Mouse (Mus musculus) erythroblast, embryonic 14.5 days (primary cell): ENCODE results near the gene Otos. TPM values are rescaled to one million over a fixed set of nuclear protein-coding genes. Genes with fewer than 3 reads are reported as not detected.

Experiments used
- H3K27me3 ChIP-seq: 2 replicates; pipeline ENCODE4 v1.6.1; 2012; ENCODE audit warnings: inconsistent platforms; ENCODE audit not compliant: control insufficient read depth
- H3K36me3 ChIP-seq: 2 replicates; pipeline ENCODE4 v1.6.1; 2012; ENCODE audit warnings: mild to moderate bottlenecking, inconsistent platforms; ENCODE audit not compliant: control insufficient read depth
- H3K4me1 ChIP-seq: 2 replicates; pipeline ENCODE4 v1.6.1; 2012; ENCODE audit warnings: inconsistent platforms; ENCODE audit not compliant: control insufficient read depth
- H3K4me3 ChIP-seq: replicated peaks from 2 replicates; pipeline ENCODE3; 2012; ENCODE audit warnings: moderate library complexity, mild to moderate bottlenecking, inconsistent platforms
- H3K9me3 ChIP-seq: 2 replicates; pipeline ENCODE4 v1.6.1; 2012; ENCODE audit warnings: low read length, inconsistent platforms, mixed read lengths; ENCODE audit not compliant: control insufficient read depth
- GATA1 ChIP-seq: IDR thresholded peaks from 2 replicates; pipeline ENCODE4 v1.6.1; 2012; ENCODE audit warnings: low read length, inconsistent platforms, mixed read lengths
- TAL1 ChIP-seq: IDR thresholded peaks from 3 replicates; pipeline ENCODE4 v1.6.1; 2012; ENCODE audit warnings: low read length, inconsistent platforms, mixed read lengths
- polyA plus RNA-seq: library from polyadenylated mRNA; stranded (reverse); fragments of >175 nt; gene quantifications from 2 replicates; pipeline ENCODE4 v1.2.3, GENCODE M21; 2012

Gene Otos
- polyA plus RNA-seq, 1 experiment: 0.07 TPM

- no peak overlapping the region for H3K4me3 ChIP-seq
- H3K27me3 ChIP-seq: no peaks in the 10 kb centered on the region
- TF ChIP-seq GATA1: no peak
- no peak for TF ChIP-seq TAL1
- peaks cover 4% of the 10 kb centered on the region for H3K4me1 ChIP-seq
- no peaks in the 10 kb centered on the region for H3K36me3 ChIP-seq
- no peaks in the 10 kb centered on the region for H3K9me3 ChIP-seq
Measured at GRCm38 (mm10) chr1:92651467-92651866, 2.8 kb upstream of the Otos start.

- no peaks in the 10 kb centered on the region for H3K9me3 ChIP-seq
- H3K4me1 ChIP-seq: peaks cover 7% of the 10 kb centered on the region
- H3K27me3 ChIP-seq: no peaks in the 10 kb centered on the region
- H3K36me3 ChIP-seq: no peaks in the 10 kb centered on the region
- H3K4me3 ChIP-seq: no peak overlapping the region
- TF ChIP-seq GATA1 (no peak), TAL1 (no peak)
Measured at GRCm38 (mm10) chr1:92648197-92648596, 444 bp downstream of the Otos start.

- Histone ChIP-seq H3K4me1 (peaks cover 7% of the 10 kb centered on the region), H3K27me3 (no peaks in the 10 kb centered on the region), H3K9me3 (no peaks in the 10 kb centered on the region), H3K4me3 (no peak overlapping the region), H3K36me3 (no peaks in the 10 kb centered on the region)
- TF ChIP-seq TAL1: no peak
- no peak for TF ChIP-seq GATA1
Measured at GRCm38 (mm10) chr1:92647752-92648151, 889 bp downstream of the Otos start.

- no peak overlapping the region for H3K4me3 ChIP-seq
- TF ChIP-seq TAL1: no peak
- no peak for TF ChIP-seq GATA1
- peaks cover 11% of the 10 kb centered on the region for H3K4me1 ChIP-seq
- no peaks in the 10 kb centered on the region for H3K36me3 ChIP-seq
- no peaks in the 10 kb centered on the region for H3K9me3 ChIP-seq
- no peaks in the 10 kb centered on the region for H3K27me3 ChIP-seq
Measured at GRCm38 (mm10) chr1:92647026-92647425, 1.6 kb downstream of the Otos start.

GRCm38 (mm10) chr1:92646601-92647000 is 2.0 kb downstream of the Otos start:
- Histone ChIP-seq H3K36me3 (no peaks in the 10 kb centered on the region), H3K27me3 (no peaks in the 10 kb centered on the region), H3K4me3 (no peak overlapping the region), H3K9me3 (no peaks in the 10 kb centered on the region), H3K4me1 (peaks cover 14% of the 10 kb centered on the region)
- TF ChIP-seq GATA1: no peak

GRCm38 (mm10) chr1:92646111-92646510 is 2.5 kb downstream of the Otos start:
- no peaks in the 10 kb centered on the region for H3K27me3 ChIP-seq
- H3K4me3 ChIP-seq: no peak overlapping the region
- TF ChIP-seq GATA1 (no peak), TAL1 (no peak)
- H3K4me1 ChIP-seq: peaks cover 19% of the 10 kb centered on the region
- no peaks in the 10 kb centered on the region for H3K36me3 ChIP-seq
- no peaks in the 10 kb centered on the region for H3K9me3 ChIP-seq

GRCm38 (mm10) chr1:92644916-92645315 is 3.7 kb downstream of the Otos start:
- H3K36me3 ChIP-seq: no peaks in the 10 kb centered on the region
- no peak overlapping the region for H3K4me3 ChIP-seq
- H3K9me3 ChIP-seq: no peaks in the 10 kb centered on the region
- TF ChIP-seq GATA1 (no peak), TAL1 (no peak)
- peaks cover 31% of the 10 kb centered on the region for H3K4me1 ChIP-seq
- no peaks in the 10 kb centered on the region for H3K27me3 ChIP-seq

- no peaks in the 10 kb centered on the region for H3K27me3 ChIP-seq
- H3K4me1 ChIP-seq: peaks cover 32% of the 10 kb centered on the region
- peaks cover 12% of the 10 kb centered on the region for H3K36me3 ChIP-seq
Measured at GRCm38 (mm10) chr1:92643691-92644090, 5.0 kb downstream of the Otos start.

GRCm38 (mm10) chr1:92641514-92642272 is 6.9 kb downstream of the Otos start, which contains the start of gene Cops9:
Gene Cops9, minus strand, starts transcription at chr1:92641985.
- no peaks in the 10 kb centered on the region for H3K27me3 ChIP-seq
- H3K9me3 ChIP-seq: no peaks in the 10 kb centered on the region
- peaks cover 27% of the 10 kb centered on the region for H3K4me1 ChIP-seq
- TF ChIP-seq GATA1 (peak; percentile 60), TAL1 (no peak)
- H3K36me3 ChIP-seq: peaks cover 32% of the 10 kb centered on the region
- H3K4me3 ChIP-seq: peak within 1 kb of the TSS; percentile 76

More at GRCm38 (mm10) chr1:92643691-92644090, 5.0 kb downstream of the Otos start:
- no peak for TF ChIP-seq TAL1
- no peak for TF ChIP-seq GATA1
- no peak overlapping the region for H3K4me3 ChIP-seq
- no peaks in the 10 kb centered on the region for H3K9me3 ChIP-seq

GRCm38 (mm10) chr1:92640393-92640792 is 8.2 kb downstream of the Otos start:
- TF ChIP-seq GATA1: no peak
- TF ChIP-seq TAL1: no peak
- no peaks in the 10 kb centered on the region for H3K9me3 ChIP-seq
- peak overlapping the region; percentile 76 for H3K4me3 ChIP-seq
- peaks cover 27% of the 10 kb centered on the region for H3K4me1 ChIP-seq
- H3K36me3 ChIP-seq: peaks cover 43% of the 10 kb centered on the region
- H3K27me3 ChIP-seq: no peaks in the 10 kb centered on the region
